Mouse (Mus musculus) neural tube, embryonic 10.5 days (tissue): ENCODE data around the gene Pde9a.

Source experiments
- DNase-seq: peaks from one replicate; pipeline ENCODE4 v3.0.0-alpha.2; 2017; ENCODE audit warnings: low spot score; ENCODE audit errors: extremely low spot score

Gene Pde9a

DNA sequence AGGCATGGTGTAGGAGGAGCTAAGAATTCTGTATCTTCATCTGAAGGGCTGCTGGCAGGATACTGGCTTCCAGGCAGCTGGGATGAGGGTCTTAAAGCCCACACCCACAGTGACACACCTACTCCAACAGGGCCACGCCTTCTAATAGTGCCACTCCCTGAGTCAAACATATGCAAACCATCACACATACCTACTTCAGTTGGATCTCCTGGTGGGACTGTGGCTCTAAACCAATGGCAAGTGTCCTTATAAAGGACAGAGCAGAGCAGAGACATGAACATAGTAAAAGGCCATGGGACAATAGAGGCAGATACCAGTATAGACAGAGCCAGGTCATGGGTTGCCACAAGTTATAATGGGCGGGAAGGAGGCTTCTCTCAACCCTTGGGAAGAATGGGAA, 76.5 kb downstream of the Pde9a start:
- DNase-seq = no peak

DNA sequence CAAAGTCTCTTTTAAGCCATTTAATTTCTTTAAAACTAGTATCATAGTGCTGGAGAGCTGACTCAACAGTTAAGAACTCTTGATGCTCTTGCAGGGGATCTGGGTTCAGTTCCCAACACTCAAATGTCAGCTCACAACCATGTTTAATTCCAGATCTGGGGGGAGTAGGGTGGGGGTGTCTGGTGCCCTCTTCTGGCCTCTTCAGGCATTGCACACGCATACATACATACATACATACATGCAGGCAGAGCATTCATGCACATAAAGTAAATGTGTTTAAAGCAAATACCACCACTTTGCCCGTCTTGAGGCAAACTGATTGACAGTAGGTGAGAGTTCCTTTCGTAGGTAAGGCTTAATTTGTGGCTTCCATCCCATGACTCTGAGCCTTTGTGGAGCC, 80.8 kb downstream of the Pde9a start:
- DNase-seq = no peak

DNA sequence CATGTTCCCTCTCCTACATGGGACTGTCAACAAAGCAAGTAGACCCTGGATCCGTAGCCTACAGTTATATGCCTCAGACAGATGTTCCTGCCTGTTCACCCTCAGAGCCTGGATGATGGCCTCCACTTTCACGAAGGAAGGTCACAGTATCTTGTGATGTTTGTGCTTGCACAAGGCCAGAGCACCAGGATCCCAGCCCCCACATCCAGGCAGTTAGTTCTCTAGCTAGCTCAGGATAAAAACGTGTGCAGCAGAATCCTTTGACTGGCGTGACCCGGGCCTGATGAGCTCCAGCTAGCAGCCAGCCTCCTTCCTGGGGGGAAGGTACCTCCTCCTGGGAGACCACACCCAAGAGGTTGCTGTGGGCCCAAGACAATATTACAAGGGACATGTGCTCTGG, 82.5 kb downstream of the Pde9a start:
- no peak for DNase-seq

DNA sequence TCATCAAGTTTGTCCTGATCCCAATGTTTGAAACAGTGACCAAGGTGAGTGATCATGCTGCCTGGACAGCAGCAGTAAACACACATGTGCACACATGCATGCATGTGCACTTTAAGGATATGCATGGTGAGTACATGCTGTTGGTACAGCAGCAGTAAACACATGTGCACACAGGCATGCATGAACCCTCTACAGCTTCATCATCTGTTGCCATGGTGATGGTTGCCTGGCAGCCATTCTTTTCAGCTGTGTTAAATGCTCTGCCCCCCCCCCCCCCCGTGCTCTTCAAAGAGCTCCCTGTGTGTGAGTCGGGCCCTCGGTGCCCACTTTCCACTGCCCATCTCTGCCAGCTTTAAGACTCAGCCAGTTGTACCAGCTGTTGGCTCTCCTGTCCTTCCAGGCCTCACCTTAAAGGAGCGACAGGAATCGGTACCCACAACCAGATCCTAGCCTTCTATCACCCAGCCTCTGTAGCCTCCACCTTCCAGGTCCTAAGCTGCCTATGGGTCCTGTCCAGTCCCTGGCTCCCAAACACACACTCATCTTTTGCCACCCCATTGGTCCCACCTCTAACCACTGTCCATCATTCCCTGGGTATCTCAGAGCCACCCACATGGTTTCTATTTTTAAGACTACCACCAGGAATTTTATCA, 84.9 kb downstream of the Pde9a start:
- DNase-seq = no peak

DNA sequence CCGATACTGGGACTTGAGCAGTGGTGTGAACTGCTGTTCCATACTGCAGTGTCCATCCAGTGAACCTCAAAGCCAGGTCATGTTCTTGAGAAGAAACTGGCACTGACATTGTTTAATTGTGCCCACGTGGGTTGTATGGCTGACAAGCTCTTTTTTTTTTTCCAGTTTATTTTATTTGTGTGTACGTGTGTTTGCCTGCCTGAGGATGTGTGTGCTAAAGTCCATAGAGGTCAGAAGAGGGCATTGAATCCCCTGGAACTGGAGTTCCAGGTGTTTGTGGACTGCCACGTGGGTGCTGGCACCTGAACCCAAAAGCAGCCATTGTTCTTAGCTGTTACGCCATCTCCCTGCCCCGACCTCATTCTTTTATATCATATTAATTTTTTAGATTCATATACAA, 88.4 kb downstream of the Pde9a start:
- no peak for DNase-seq

DNA sequence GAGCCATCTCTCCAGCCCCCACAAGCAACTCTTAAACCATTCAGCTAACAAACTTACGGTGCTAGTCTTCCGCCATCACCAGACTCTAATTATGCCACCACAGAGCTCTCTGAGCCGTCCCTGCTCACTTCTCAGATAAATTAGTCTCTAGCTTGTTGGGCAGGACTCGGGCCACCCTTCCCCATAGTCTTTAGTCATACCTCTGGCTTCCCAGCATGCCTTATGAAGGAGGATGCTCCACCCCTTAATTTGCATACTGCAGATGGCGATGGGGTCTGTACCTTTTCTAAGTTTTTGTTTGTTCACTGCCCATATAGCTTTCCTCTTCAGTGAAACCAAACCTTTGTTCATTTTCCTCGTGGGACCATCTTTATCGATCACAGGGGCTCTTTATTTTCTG, 92.6 kb downstream of the Pde9a start:
- no peak for DNase-seq

DNA sequence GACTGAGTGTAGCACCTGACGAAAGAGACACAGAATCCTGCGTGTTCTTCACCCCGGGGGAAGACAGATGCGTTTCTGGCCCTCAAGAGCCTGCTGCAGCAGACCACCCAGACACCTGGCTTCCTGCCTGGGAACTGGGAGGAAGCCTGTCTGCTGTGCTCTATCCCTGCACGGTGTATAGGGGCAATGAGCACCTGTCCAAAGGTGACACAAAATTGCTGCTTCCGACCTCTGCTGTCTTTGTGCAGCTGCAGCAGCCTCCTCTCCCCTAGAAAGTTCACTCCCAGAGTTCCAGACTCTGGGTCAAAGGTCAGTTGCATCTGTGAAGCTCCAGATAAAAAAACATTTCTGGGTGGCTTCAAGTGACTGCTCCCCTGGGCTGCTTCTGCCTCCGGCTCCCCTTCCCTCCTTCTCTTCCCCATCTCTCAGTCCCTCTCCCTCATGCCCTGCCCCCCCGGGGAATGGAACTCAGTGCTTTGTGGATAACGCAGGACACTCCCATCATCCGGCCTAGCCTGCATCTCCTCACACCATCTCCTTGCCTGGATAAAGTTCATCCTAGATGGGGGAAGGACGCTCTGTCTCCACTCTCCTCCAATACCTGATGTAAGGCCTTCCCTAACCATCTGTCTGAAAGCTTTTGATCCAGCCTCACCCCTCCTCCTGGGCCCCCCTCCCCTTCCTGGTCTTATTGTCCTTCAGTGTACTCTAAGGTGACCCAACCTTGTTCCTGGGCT, 93.3 kb downstream of the Pde9a start:
- no peak for DNase-seq

DNA sequence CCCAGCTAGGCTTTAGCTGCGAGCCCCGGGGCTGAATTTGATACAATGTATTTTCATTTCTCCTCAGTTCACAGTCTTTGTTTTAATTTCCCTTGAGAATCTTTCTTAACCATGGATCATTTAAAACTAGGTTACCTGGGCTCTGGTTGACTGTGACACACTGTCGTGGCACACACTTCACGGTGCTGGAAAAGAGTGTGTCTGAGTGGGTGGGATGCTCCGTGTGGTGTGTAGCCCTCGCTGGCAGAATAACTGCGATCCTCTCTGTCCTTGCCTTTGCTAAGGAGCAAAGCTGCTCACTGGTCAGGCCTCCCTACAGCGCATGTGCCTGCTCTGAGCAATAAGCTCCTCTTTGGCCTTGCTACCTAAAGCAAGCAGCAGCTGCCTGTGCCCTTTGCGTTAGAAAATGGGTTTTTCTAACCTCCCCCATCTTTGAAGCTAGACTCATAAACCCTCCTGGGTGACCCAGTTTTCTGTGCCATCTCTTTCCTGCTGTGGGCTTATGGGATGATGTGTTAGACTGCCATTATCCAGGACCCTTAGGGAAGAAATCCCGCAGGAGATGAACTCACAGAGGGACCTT, 100.7 kb downstream of the Pde9a start:
- DNase-seq = no peak

DNA sequence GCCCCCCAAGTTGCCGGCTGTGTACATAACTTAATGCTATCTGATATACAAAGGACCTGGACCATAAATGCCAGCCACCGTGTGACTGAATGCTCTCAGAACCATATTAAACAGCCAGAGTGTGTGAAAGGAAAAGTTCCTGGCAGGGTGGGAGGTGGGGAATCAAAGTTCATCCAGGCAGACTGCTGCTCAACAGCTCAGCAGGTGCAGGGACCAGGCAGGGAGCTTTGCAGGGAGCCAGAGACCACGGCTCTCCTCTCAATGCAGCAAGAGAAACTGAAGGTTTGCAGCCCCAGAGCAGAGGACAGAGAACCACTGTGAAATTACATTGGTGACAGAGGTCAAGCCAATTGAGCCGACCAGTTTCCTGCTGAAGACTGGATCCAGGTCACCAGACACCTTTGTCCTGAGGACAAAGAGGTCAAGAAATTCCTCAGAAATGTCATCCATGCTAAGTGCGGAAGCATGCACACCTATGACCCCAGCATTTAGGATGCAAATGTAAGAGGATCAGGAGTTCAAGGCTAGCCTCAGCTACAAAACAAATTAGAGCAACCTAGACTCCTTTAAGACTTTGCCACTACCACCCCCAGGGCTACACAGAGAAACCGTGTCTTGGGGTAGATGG, 101.5 kb downstream of the Pde9a start:
- DNase-seq = no peak

DNA sequence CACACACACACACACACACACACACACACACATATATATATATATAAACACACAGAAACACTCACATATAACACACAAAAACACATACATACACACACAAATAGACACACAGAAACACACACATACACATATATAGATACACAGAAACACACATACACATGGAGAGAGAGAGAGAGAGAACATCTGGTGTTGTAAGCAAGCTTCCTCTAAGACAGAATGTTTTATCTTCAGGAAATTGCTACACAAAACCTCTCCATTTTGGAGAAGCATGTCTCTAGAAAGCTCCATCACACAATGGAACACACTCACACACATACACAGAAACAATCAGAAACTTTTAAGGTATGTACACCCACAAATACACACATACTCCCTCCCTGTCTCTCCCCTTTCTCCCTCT, 105.3 kb downstream of the Pde9a start:
- no peak for DNase-seq

DNA sequence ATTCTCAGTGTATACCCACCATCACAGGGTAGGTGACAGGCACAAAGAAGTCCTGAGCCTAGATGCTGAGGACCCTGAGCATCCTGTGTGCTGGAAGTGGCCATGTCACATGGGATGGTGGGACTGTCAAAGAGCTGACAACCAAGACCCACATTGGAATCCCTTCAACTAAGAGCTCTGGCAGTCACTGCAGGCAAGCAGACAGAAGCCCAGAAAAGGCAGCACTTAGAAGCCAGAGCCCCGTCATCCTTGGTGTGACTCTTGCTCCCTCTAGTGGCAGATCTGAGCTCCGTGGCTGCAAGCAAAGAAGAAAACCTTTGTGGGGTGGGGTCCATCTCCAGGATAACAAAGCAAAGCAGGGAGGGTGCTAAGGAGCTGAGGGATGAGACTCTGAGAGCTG, 106.4 kb downstream of the Pde9a start:
- peak; percentile 81 for DNase-seq

DNA sequence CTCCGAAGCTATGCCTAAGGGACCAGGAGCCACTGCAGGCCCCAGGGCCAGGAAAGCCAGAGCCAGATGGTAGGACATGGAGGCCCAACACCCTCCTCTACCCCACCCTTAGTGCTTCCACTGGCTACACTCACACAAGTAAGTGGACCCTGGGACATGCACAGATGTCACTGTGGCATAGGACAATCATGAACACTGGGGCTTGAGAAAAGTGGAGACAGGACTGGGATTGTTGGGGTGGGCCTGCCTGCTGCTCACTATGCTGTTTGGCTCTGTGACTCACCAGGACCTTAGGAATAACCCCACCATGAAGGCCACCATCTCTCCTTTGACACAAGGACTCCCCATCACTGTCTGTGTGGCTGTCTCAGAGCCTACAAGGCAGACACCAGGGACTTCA, 109.0 kb downstream of the Pde9a start:
- DNase-seq = no peak

DNA sequence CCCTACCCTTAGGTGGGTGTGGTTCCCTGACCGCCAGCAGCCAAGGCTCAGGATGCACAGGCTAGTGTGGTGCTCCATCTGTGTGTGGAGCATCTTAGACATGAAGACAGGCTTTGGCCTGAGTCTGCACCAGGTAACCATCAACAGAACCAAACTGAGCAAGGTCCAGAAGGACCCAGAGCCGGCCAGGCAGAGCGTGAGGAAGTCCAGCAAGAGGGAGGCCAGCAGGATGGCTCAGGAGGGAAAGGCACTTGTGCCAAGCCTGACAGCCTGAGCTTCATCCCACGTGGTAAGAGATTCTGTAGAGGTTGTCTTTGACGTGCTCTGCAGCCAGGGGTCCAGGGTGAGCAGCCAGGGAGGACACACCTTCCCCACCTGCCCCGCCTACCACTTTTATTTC, 111.7 kb downstream of the Pde9a start:
- no peak for DNase-seq

DNA sequence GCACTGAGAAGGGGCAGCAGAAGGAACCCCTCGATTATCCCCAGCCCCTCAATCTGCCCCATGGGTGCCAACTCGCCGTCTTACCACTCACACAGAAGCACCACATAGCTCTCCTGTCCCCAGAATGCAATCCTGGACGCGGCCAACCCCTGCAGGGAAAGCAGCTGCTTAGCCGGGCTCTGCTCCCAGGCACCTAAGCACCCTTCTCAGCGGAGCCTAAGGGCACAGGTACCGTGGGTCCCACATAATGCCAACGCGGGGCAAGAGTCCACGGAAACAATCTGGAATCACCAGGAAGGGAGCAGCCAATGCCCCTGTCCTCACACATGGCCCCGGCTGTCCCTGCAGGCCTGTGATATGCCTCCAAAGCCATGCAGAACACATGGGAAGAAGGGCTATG, 113.7 kb downstream of the Pde9a start:
- DNase-seq = no peak

DNA sequence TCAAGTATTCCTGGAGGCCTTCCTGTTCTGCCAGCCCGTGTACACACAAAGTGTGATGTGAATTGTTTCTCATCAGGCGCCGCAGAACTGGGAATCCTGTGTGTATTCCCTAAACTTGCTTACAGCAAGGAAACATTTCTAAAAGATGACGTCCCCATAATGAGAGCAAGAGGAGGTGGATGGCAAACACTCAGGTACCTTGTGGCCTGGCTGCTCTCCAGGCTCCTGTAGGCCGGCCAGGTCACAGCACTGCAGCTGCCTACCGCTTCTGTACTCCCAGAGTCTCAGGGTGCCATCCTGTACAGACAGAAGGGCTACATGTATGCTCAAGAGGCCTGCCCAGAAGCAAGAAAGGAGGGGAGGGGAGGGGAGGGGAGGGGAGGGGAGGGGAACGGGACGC, 114.4 kb downstream of the Pde9a start:
- DNase-seq = no peak

DNA sequence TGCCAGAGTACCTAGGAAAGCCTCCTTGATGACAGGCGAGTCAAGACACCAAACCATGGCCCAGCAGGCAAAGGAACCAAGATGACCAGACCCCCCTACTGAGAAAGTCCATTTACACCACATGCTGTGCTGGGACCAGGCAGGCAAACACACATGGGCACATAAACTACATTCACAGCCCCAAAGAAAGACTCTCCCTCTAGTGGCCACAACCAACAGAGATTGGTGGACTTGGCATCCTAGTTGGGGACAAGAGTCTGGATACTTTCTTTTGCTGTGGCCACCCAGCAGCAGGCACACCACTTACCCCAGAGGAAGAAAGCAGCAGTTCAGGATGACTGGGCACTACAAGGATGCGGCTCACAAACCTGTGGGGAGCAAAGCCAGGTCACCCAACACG, 114.9 kb downstream of the Pde9a start:
- no peak for DNase-seq

DNA sequence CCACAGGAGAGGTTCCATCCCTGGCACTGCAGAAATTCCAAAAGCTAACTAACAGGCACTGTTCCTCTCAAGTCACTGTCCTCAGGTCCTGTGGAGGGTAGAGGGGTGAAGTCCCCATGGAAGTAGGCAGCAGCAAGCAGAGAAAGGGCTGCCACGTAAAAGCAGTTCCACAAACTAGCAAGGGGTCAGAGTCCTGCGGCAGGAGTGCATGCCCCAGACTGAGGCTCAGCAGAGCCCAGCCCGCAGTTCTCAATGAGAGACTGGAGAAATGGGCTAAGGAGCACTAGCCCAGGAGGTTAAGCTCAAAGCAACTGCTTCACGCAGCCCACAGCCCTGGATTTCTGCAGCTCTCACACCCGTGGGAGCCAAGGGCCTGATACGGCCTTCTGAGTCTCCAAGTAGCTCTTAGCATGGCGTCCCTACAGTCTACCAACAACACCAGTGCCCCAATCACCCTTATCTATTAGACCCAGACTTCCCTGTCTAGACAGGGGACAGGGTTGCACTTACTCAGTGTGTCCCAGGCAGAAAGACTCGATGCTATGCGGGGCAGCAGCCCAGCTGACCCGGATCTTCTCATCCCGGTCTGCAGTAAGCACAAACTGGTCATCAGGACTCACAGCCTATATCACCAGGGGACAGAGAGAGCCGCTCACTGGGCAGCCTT, 116.4 kb downstream of the Pde9a start:
- DNase-seq = no peak

DNA sequence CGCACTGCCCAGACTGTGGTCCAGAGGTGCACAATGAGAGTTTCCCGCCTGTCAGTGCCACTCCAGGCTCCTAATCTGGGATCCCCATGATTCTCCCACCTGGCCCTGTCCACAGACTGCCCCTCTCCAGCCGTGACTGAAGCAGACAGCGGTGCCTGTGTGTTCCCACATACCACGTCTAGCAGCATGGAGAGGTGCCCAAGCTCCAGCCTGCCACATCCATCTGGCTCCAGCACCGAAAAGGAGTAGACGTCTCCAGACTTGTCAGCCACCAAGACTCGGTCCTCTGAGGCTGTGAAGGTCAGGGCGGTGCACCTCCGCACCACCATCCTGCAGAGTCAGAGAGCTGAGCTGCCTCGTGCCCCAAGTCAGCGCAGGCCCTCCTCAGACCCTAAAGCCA, 117.3 kb downstream of the Pde9a start:
- DNase-seq = no peak

DNA sequence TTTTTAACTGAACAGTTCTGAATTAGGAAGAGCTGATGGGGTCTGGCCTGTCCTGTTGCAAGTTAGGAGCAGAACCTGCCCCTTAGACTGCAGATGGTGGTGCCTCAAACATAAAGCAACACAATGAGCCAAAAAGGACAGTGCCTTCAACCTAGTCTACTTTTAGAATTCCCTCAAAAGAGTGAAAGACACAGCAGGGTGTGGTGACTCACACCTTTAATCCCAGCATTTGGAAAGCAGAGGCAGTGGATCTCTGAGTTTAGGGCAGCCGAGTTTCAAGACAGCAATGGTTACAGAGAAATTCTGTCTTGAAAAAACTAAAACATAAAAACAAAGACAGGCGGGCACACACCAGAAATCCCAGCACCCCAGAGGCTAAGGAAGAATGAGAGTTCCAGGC, 117.9 kb downstream of the Pde9a start:
- no peak for DNase-seq

DNA sequence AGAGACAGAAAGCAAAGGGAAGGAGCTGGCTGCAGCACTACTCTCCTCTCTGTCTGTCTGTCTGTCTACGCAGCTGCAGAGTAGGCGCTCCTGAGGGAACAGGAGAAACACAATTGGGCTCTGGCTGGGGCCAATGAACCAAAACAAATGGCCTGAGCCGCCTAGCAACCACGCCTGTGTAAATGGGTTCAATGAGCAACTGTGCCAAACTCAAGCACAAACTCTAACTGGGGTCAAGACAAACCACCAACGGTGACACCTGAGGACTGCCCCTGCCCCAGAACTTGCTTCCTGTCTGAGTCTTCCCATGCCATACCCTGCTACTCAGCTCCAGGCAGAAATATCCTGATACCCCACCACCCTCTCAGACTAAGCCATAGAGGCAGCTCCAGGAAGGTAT, 119.0 kb downstream of the Pde9a start:
- no peak for DNase-seq

DNA sequence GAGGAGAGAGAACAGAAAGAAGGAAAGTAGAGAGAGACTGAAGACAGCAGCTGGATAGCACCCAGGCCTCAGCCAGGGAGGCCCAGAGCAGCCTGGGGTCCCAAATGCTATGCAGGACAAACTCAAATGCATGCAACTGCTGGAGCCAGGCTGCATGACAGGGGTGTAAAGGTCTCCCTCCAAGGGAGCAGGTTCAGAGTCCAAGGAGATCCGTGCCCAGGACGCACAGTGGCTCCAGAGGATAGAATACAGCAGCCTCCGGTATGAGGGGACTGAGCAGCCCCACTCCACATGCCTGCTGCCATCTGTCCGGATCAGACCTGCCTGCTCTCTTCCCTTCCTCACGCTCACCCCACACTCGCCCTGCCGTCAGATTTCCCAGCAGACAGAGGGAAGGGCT, 120.3 kb downstream of the Pde9a start:
- no peak for DNase-seq

DNA sequence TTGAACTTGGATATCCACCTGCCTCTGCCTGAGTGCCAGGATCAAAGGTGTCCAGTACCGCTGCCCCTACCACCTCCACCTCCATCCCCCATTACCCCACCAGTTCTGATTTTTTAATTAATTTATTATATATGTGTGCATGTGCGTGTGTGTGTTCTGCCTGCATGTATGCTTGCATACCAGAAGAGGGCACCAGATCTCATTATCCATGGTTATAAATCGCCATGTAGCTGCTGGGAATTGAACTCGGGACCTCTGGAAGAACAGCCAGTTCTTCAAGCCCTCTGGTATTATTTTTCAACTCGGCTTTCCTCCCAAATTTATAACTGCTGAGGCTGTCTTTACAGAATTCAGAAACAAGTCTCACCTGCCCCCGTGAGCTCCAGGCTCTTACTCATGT, 124.9 kb downstream of the Pde9a start:
- no peak for DNase-seq
